Mouse (Mus musculus): ENCODE data around the gene Vps8.

Gene Vps8

DNA sequence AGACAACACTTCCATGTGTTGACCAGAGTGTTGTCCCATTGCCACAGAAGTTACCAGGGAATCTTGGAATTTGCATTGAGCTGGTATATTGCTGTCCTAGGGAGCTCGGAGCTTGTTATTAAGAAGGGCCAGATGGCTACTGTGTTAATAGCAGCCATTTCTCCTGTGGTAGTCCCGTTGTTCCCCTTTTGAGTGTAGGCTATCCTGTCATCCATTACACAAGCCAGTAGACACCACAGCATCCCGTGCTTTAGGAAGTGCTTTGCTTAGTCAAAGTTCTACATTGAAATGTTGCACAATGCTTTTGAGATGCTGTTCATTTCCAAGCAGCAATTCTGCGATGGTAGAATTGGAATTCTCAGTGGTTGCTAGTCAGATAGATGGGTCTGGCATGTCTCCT lies 54.2 kb downstream of the Vps8 start:
- DNase-seq (ENCODE audit: low spot score in 2 of 2), result no peak

DNA sequence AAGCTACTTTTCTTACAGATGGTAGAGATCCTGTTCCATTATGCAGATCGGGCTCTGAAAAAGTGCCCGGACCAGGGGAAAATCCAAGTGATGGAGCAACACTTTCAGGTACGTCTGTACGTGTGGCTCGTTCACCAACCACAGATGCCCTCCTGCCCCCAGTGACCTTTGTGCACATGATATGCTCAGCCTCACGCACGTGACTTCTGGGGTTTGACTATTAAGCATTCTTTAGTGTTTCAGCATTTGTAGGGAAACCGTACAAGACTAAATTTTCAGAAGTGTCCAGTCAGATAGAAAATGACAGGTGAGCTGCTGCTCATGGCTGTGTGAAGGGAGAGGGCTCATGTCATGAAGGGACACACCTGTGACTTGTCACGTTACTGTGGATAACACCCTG lies 55.5 kb downstream of the Vps8 start:
- no peak for DNase-seq (ENCODE audit: low spot score in 2 of 2)

GRCm38 (mm10) chr16:21483803-21484202 lies 60.9 kb downstream of the Vps8 start:
- no peak for DNase-seq (ENCODE audit: low spot score in 2 of 2)

- no peak for DNase-seq (ENCODE audit: low spot score in 2 of 2)
These were observed 62.8 kb downstream of the Vps8 start for GRCm38 (mm10) chr16:21485716-21486115.

GRCm38 (mm10) chr16:21488413-21488812 lies 65.5 kb downstream of the Vps8 start:
- peak; percentile 54 to 59 for DNase-seq (ENCODE audit: low spot score in 2 of 2)

DNA sequence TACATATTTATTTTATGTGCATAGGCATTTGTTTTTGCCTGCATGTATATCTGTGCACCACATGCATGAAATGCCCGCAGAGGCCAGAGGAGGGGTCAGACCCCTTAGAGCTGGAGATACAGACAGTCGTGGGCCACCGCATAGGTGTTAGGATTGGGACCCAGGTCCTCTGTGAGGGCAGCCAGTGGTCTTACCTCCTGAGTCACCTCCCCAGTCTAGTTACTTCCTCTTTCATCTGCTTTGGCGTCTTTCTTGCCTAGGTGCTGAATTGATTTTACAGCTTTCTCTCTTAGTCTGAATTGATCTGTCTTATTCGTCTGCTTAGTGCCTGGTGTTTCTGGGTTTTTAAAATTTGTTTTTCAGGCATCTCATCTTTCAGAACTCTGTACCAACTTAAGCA lies 69.4 kb downstream of the Vps8 start:
- no peak for DNase-seq (ENCODE audit: low spot score in 2 of 2)

DNA sequence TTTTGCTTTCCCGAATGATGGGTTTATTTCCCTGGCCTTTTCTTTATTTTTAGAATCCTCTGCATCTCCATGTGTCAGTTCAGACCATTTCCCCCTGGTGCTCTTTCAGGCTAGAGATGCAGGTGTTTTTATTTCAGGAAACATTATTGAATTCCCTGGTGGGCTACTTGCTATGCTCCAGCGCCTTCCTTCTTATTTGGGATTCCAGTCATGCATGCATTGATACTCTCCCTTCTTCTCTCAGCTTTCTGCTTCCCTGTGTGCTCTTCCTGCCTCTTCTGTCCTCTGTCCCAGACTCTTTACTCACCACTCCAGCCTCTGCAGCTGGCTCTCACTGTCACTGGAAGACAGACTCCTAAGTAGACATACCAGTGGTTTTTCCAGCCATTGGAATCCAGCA lies 70.0 kb downstream of the Vps8 start:
- DNase-seq (ENCODE audit: low spot score in 2 of 2), result no peak

- no peak for DNase-seq (ENCODE audit: low spot score in 2 of 2)
These were observed 71.8 kb downstream of the Vps8 start for GRCm38 (mm10) chr16:21494681-21495080.

GRCm38 (mm10) chr16:21496799-21497198 lies 73.9 kb downstream of the Vps8 start:
- DNase-seq (ENCODE audit: low spot score in 2 of 2), result no peak

DNA sequence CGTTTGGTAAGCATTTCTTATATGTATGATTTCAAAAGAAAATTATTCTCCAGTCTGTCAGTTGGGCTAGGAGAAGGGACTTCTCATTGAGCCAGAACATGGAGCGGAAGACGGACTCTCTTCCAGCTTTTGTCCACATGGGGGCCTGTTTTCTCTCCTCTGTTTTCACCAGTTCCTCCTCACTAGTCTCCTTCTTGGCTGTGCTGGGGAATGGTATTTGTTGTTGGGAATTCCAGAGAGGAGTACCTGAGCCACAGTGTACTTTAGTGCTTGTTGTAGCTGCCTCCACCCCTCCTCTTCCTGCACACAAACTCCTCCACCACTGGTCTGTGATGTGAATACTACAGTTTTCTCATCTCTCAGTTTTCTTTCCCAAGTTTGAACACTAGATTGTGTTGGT lies 74.7 kb downstream of the Vps8 start:
- no peak for DNase-seq (ENCODE audit: low spot score in 2 of 2)

- DNase-seq (ENCODE audit: low spot score in 2 of 2), result no peak
These were observed 76.1 kb downstream of the Vps8 start for GRCm38 (mm10) chr16:21498984-21499383.

GRCm38 (mm10) chr16:21499656-21500055 lies 76.7 kb downstream of the Vps8 start:
- no peak for DNase-seq (ENCODE audit: low spot score in 2 of 2)

DNA sequence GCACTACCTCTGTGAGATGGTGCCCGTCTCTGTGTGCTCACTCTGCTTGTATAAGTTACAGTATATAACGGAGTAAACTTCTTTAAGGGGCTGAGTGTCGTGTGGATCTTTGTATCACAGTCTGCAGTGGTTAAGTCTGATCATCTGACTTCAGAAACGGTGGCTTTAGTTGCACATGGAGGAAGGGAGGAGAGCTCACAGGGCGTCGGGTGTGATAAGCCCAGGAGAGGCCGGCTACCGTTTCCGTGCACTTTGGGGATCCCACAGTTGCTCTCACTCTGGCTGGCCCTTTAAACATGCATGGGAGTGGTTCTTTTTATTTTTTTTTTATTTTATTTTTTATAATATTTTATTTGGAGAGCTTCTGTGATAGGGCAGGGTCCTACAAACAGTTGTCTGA lies 95.9 kb downstream of the Vps8 start:
- no peak for DNase-seq (ENCODE audit: low spot score in 2 of 2)

- DNase-seq (ENCODE audit: low spot score in 2 of 2), result no peak
These were observed 96.9 kb downstream of the Vps8 start for GRCm38 (mm10) chr16:21519785-21520184.

- no peak for DNase-seq (ENCODE audit: low spot score in 2 of 2)
These were observed 100.8 kb downstream of the Vps8 start for GRCm38 (mm10) chr16:21523738-21524137.

DNA sequence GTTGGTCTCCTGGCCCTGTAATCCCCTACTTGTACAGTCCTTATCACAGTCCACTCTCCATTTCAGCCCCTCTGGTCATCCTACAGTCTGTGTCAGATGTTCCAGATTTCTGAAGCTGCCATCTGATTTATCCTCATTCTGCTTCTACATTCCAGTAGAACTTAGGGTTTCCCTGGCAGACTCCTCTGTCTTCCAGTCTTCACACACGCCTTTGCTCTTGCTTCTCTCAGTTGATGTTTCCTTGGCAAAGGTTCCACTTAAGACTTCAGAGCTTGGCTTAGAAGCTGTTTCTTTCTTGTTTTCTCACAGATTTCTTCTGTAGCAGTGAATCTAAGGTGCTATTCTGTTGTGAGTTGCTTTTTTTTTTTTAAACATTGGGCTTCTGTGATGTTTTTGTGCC lies 102.5 kb downstream of the Vps8 start:
- DNase-seq (ENCODE audit: low spot score in 2 of 2), result no peak

- DNase-seq (ENCODE audit: low spot score in 2 of 2), result no peak
These were observed 104.5 kb downstream of the Vps8 start for GRCm38 (mm10) chr16:21527271-21528007.

DNA sequence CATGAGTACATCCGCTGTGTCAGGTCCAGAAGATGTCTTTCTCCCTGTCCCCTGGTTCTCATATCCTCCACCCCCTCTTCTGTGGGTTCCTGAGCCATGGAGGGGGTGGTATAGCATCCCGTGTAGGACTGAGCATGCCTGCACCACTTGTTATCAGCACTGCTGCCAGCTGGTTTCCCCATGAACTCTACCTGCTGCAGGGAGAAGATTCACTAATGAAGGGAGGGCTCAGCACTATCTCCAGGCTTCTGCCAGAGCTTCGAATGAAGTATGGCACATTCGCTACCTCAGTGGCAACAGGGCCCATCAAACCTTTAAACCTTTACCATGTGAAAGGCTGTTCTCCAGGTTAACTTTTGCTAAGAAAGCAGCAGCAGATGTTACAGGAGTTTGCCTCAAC lies 110.6 kb downstream of the Vps8 start:
- no peak for DNase-seq (ENCODE audit: low spot score in 2 of 2)

- DNase-seq (ENCODE audit: low spot score in 2 of 2), result no peak
These were observed 113.5 kb downstream of the Vps8 start for GRCm38 (mm10) chr16:21536240-21537005.

- no peak for DNase-seq (ENCODE audit: low spot score in 2 of 2)
These were observed 114.4 kb downstream of the Vps8 start for GRCm38 (mm10) chr16:21537312-21537711.

DNA sequence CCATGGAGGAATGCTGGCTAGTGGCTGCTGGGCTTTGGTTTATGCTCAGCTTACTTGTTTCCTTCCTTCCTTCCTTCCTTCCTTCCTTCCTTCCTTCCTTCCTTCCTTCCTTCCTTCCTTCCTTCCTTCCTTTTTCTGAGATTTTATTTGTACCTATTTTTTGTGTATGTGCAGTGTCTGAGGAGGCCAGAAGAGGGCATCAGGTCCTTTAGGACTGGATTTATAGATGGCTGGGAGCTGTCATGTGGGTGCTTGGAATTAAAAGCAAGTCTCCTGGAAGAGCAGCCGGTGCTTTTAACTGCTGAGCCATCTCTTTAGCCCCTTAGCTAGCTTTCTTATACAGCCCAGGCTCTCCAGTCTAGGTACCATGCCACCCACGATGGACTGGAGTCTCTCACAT lies 116.0 kb downstream of the Vps8 start:
- no peak for DNase-seq (ENCODE audit: low spot score in 2 of 2)

DNA sequence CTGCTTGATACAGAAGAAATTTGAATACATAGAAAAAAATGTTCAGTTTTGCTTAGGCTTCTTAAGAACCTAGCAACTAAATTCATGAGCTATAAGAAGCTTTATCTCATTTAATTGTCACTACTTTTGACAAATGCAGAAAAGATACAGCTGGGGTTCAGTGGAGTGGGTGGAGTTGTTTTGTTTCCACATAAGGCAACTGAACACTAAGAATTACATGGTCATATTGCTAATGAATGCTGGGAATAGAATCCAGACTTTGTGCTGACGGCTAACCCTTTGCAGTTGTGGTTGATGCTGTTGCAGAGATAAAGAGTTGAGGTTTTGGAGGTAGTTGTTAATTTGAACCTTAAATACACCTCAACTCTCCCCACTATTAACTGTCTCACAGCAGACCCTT lies 119.6 kb downstream of the Vps8 start:
- no peak for DNase-seq (ENCODE audit: low spot score in 2 of 2)

- DNase-seq (ENCODE audit: low spot score in 2 of 2), result no peak
These were observed 124.5 kb downstream of the Vps8 start for GRCm38 (mm10) chr16:21547446-21547845.
